Mouse (Mus musculus): ENCODE measurements around the gene Cfi. TPM values are rescaled to one million over a fixed set of nuclear protein-coding genes. Genes with fewer than 3 reads are reported as not detected.

Gene Cfi
- polyA plus RNA-seq, 1 experiment, result 0.14 TPM

DNA sequence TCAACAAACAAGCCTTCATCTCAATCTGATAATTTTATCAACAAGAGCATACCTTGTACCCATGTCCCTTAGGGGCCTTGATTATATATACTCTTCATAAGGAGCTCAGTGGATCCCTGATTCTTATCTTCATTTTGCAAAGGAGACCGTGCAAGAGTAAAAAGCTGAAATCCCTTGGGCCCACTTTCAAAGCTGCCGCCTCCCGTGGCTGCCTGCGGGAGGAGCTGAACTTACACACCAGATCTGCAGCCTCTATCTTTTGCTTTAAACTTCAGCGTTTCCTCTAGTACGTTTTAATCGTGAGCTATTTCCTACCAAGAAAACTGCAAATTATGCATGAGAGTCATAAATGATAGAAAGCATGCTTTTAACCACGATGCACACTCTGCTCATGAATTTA, 13.9 kb upstream of the Cfi start:
- Histone ChIP-seq H3K27ac (ENCODE audit: control insufficient read depth, insufficient read depth, low read depth, low read length) (no peak overlapping the region), H3K27me3 (ENCODE audit: control insufficient read depth, insufficient read depth, low read length) (no peaks in the 10 kb centered on the region), H3K4me3 (ENCODE audit: control insufficient read depth, low read depth, low read length) (no peak overlapping the region), H3K36me3 (ENCODE audit: control insufficient read depth, insufficient read depth, low read length) (peaks cover 5% of the 10 kb centered on the region), H3K4me1 (ENCODE audit: control insufficient read depth, insufficient read depth, low read length) (no peaks in the 10 kb centered on the region)
- no peak for TF ChIP-seq POLR2A (IDR thresholded peaks at IDR 0.05; ENCODE audit: control insufficient read depth, low read depth, low read length)
- TF ChIP-seq CTCF (IDR thresholded peaks at IDR 0.05; ENCODE audit: control insufficient read depth, insufficient read depth, insufficient replicate concordance, low read depth, low read length), result no peak

GRCm38 (mm10) chr3:129822206-129822775, 13.4 kb upstream of the Cfi start, which contains the start of gene Rrh:
Gene Rrh, minus strand, starts transcription at chr3:129822587.
- H3K4me1 ChIP-seq (ENCODE audit: control insufficient read depth, insufficient read depth, low read length), result no peaks in the 10 kb centered on the region
- H3K27ac ChIP-seq (ENCODE audit: control insufficient read depth, insufficient read depth, low read depth, low read length), result no peak within 1 kb of the TSS
- H3K27me3 ChIP-seq (ENCODE audit: control insufficient read depth, insufficient read depth, low read length), result no peaks in the 10 kb centered on the region
- TF ChIP-seq CTCF (IDR thresholded peaks at IDR 0.05; ENCODE audit: control insufficient read depth, insufficient read depth, insufficient replicate concordance, low read depth, low read length) (no peak), POLR2A (IDR thresholded peaks at IDR 0.05; ENCODE audit: control insufficient read depth, low read depth, low read length) (no peak)
- H3K36me3 ChIP-seq (ENCODE audit: control insufficient read depth, insufficient read depth, low read length), result peaks cover 5% of the 10 kb centered on the region
- no peak within 1 kb of the TSS for H3K4me3 ChIP-seq (ENCODE audit: control insufficient read depth, low read depth, low read length)

GRCm38 (mm10) chr3:129823293-129823692, 12.4 kb upstream of the Cfi start:
- Histone ChIP-seq H3K36me3 (ENCODE audit: control insufficient read depth, insufficient read depth, low read length) (peaks cover 5% of the 10 kb centered on the region), H3K4me3 (ENCODE audit: control insufficient read depth, low read depth, low read length) (no peak overlapping the region), H3K27ac (ENCODE audit: control insufficient read depth, insufficient read depth, low read depth, low read length) (no peak overlapping the region), H3K4me1 (ENCODE audit: control insufficient read depth, insufficient read depth, low read length) (no peaks in the 10 kb centered on the region), H3K27me3 (ENCODE audit: control insufficient read depth, insufficient read depth, low read length) (no peaks in the 10 kb centered on the region)
- no peak for TF ChIP-seq POLR2A (IDR thresholded peaks at IDR 0.05; ENCODE audit: control insufficient read depth, low read depth, low read length)
- TF ChIP-seq CTCF (IDR thresholded peaks at IDR 0.05; ENCODE audit: control insufficient read depth, insufficient read depth, insufficient replicate concordance, low read depth, low read length), result no peak

DNA sequence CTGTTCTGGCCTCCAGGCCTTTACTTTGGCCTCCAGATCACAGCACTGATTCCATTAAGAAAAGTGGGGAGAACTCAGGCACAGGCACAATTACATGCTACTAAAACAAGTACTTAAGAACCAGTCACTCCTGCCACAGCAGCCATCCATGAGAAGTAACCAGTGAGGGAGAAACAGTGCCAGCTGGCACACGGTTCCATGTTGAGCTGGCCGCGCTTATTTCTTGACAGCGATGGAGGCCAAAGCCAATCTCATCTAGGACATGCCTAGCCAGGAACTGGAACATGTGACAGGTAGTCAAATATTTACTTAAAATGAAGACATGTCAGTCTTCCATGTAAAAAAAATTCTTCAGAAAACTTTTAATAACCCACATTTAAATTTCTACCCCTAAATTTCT, 11.5 kb upstream of the Cfi start:
- H3K27me3 ChIP-seq (ENCODE audit: control insufficient read depth, insufficient read depth, low read length), result no peaks in the 10 kb centered on the region
- TF ChIP-seq POLR2A (IDR thresholded peaks at IDR 0.05; ENCODE audit: control insufficient read depth, low read depth, low read length) (no peak), CTCF (IDR thresholded peaks at IDR 0.05; ENCODE audit: control insufficient read depth, insufficient read depth, insufficient replicate concordance, low read depth, low read length) (no peak)
- no peak overlapping the region for H3K4me3 ChIP-seq (ENCODE audit: control insufficient read depth, low read depth, low read length)
- H3K4me1 ChIP-seq (ENCODE audit: control insufficient read depth, insufficient read depth, low read length), result no peaks in the 10 kb centered on the region
- peaks cover 5% of the 10 kb centered on the region for H3K36me3 ChIP-seq (ENCODE audit: control insufficient read depth, insufficient read depth, low read length)
- no peak overlapping the region for H3K27ac ChIP-seq (ENCODE audit: control insufficient read depth, insufficient read depth, low read depth, low read length)

DNA sequence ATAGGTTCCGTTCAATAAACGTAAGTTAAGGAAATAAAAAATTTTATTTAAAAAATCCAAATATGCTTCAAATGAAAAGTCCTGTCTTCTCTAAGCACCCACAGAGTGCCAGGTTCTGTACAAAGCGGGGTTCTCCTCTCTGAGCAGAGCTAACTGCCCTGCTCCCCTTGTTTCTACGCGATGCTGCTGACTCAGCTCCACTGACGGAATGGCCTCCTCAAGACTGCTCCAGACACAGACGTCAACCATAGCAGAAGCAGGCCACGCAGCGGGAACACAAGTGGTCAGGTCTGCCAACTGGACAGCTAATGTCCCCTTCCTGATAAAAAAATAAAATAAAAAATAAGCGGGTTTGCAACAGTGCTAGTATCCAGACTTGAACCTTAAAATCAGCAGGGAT, 10.8 kb upstream of the Cfi start:
- H3K27me3 ChIP-seq (ENCODE audit: control insufficient read depth, insufficient read depth, low read length), result no peaks in the 10 kb centered on the region
- peaks cover 5% of the 10 kb centered on the region for H3K36me3 ChIP-seq (ENCODE audit: control insufficient read depth, insufficient read depth, low read length)
- H3K27ac ChIP-seq (ENCODE audit: control insufficient read depth, insufficient read depth, low read depth, low read length), result no peak overlapping the region
- TF ChIP-seq CTCF (IDR thresholded peaks at IDR 0.05; ENCODE audit: control insufficient read depth, insufficient read depth, insufficient replicate concordance, low read depth, low read length) (no peak), POLR2A (IDR thresholded peaks at IDR 0.05; ENCODE audit: control insufficient read depth, low read depth, low read length) (no peak)
- no peak overlapping the region for H3K4me3 ChIP-seq (ENCODE audit: control insufficient read depth, low read depth, low read length)
- H3K4me1 ChIP-seq (ENCODE audit: control insufficient read depth, insufficient read depth, low read length), result no peaks in the 10 kb centered on the region

- H3K27me3 ChIP-seq (ENCODE audit: control insufficient read depth, insufficient read depth, low read length), result no peaks in the 10 kb centered on the region
- H3K4me3 ChIP-seq (ENCODE audit: control insufficient read depth, low read depth, low read length), result no peak overlapping the region
- TF ChIP-seq CTCF (IDR thresholded peaks at IDR 0.05; ENCODE audit: control insufficient read depth, insufficient read depth, insufficient replicate concordance, low read depth, low read length) (no peak), POLR2A (IDR thresholded peaks at IDR 0.05; ENCODE audit: control insufficient read depth, low read depth, low read length) (no peak)
- H3K4me1 ChIP-seq (ENCODE audit: control insufficient read depth, insufficient read depth, low read length), result no peaks in the 10 kb centered on the region
- H3K27ac ChIP-seq (ENCODE audit: control insufficient read depth, insufficient read depth, low read depth, low read length), result no peak overlapping the region
- peaks cover 5% of the 10 kb centered on the region for H3K36me3 ChIP-seq (ENCODE audit: control insufficient read depth, insufficient read depth, low read length)
Measured at GRCm38 (mm10) chr3:129826691-129827090, 9.0 kb upstream of the Cfi start.

- TF ChIP-seq CTCF (IDR thresholded peaks at IDR 0.05; ENCODE audit: control insufficient read depth, insufficient read depth, insufficient replicate concordance, low read depth, low read length), result no peak
- TF ChIP-seq POLR2A (IDR thresholded peaks at IDR 0.05; ENCODE audit: control insufficient read depth, low read depth, low read length), result no peak
- Histone ChIP-seq H3K4me1 (ENCODE audit: control insufficient read depth, insufficient read depth, low read length) (no peaks in the 10 kb centered on the region), H3K4me3 (ENCODE audit: control insufficient read depth, low read depth, low read length) (no peak overlapping the region), H3K27ac (ENCODE audit: control insufficient read depth, insufficient read depth, low read depth, low read length) (no peak overlapping the region), H3K27me3 (ENCODE audit: control insufficient read depth, insufficient read depth, low read length) (no peaks in the 10 kb centered on the region), H3K36me3 (ENCODE audit: control insufficient read depth, insufficient read depth, low read length) (peaks cover 5% of the 10 kb centered on the region)
Measured at GRCm38 (mm10) chr3:129827691-129828090, 8.0 kb upstream of the Cfi start.
